Mouse (Mus musculus) forebrain, postnatal 0 days (tissue): ENCODE data around the gene Hmg20a. TPM values are rescaled to one million over a fixed set of nuclear protein-coding genes. Genes with fewer than 3 reads are reported as not detected.
A peak's percentile ranks its signal among the peaks of the same experiment; 100 is the strongest.
"Not testable (repeated sequence)": the region's sequence is repeated elsewhere in the genome, so short reads cannot be mapped to it uniquely, and the experiment has no call there.

Source experiments
- ATAC-seq: fragments of 200-750 bp; cut with Nextera tagmentation; 2 replicates; pipeline ENCODE4 v1.8.0; 2017; ENCODE audit warnings: mild to moderate bottlenecking, moderate library complexity
- DNase-seq: peaks from one replicate; pipeline ENCODE4 v3.0.0-alpha.2; 2015
- H3K27ac ChIP-seq: fragments of 300-500 bp; sonication (generic); 2 replicates; pipeline ENCODE4 v1.5.1; 2014; ENCODE audit warnings: low read depth, mild to moderate bottlenecking, antibody characterized with exemption, low read length, moderate library complexity, mixed read lengths
- H3K27me3 ChIP-seq: fragments of 300-500 bp; sonication (generic); 2 replicates; pipeline ENCODE4 v1.6.1; 2014; ENCODE audit warnings: mild to moderate bottlenecking, low read length, mixed read lengths; ENCODE audit not compliant: insufficient read depth
- H3K36me3 ChIP-seq: fragments of 300-500 bp; sonication (generic); 2 replicates; pipeline ENCODE4 v1.6.1; 2014; ENCODE audit warnings: mild to moderate bottlenecking, moderate library complexity; ENCODE audit not compliant: insufficient read depth
- H3K4me1 ChIP-seq: fragments of 300-500 bp; sonication (generic); 2 replicates; pipeline ENCODE4 v1.6.1; 2014; ENCODE audit warnings: antibody characterized with exemption; ENCODE audit not compliant: insufficient read depth
- H3K4me2 ChIP-seq: fragments of 300-500 bp; sonication (generic); 2 replicates; pipeline ENCODE4 v1.6.1; 2014; ENCODE audit warnings: low read depth, mild to moderate bottlenecking, moderate library complexity
- H3K4me3 ChIP-seq: fragments of 300-500 bp; sonication (generic); 2 replicates; pipeline ENCODE4 v1.5.1; 2014; ENCODE audit warnings: low read depth, low read length, mixed read lengths
- H3K9ac ChIP-seq: fragments of 300-500 bp; sonication (generic); 2 replicates; pipeline ENCODE4 v1.6.1; 2014; ENCODE audit warnings: mild to moderate bottlenecking
- H3K9me3 ChIP-seq: fragments of 300-500 bp; sonication (generic); 2 replicates; pipeline ENCODE4 v1.6.1; 2016; ENCODE audit warnings: low read length
- CTCF ChIP-seq: sonication (generic); IDR thresholded peaks from 2 replicates; pipeline ENCODE4 v1.5.1; 2016; ENCODE audit warnings: antibody characterized with exemption, control low read depth, low read depth
- WGBS: fragments of 180-500 bp; shearing (Covaris S2); extraction: QIAGEN DNeasy Blood & Tissue Kit; methylation state at CpG from one replicate; pipeline ENCODE4 v1.1.7; 2014; 5-methylcytosine and 5-hydroxymethylcytosine counted together
- polyA plus RNA-seq: library from polyadenylated mRNA; unstranded; fragments of >200 nt; fragmentation: Nextera tagmentation; extraction: Ambion mirVana; gene quantifications from 2 replicates; pipeline ENCODE4 v1.2.1, GENCODE M21; 2015
- total RNA-seq: library from RNA; depleted of rRNA; stranded (reverse); fragments of >200 nt; gene quantifications from 2 replicates; pipeline ENCODE4 v1.2.3, GENCODE M21; 2014

Hmg20a gene
- total and polyA plus RNA-seq, 2 experiments from 2014 or later, result 64.7 to 74.1 TPM

GRCm38 (mm10) chr9:56418738-56419239 lies 380 bp downstream of the Hmg20a start:
- H3K27ac ChIP-seq, result peak overlapping the region; percentile 98
- peaks cover 8% of the 10 kb centered on the region for H3K4me1 ChIP-seq
- H3K27me3 ChIP-seq, result no peaks in the 10 kb centered on the region
- H3K9ac ChIP-seq, result peak overlapping the region; percentile 84
- 0% methylated on average over 11 of the region's 11 CpGs for WGBS
- H3K4me2 ChIP-seq, result peak overlapping the region; percentile 78
- H3K4me3 ChIP-seq, result peak overlapping the region; percentile 70
- H3K9me3 ChIP-seq, result no peaks in the 10 kb centered on the region
- peak; percentile 26; the same call in 1 of the 2 replicates for TF ChIP-seq CTCF
- peak; percentile 92 for DNase-seq
- H3K36me3 ChIP-seq, result no peaks in the 10 kb centered on the region
- peak; percentile 54 for ATAC-seq

- ATAC-seq (no peak), DNase-seq (no peak)
- no peaks in the 10 kb centered on the region for H3K36me3 ChIP-seq
- H3K27ac ChIP-seq, result no peak overlapping the region
- no peak for TF ChIP-seq CTCF
- 98% methylated on average over 1 of the region's 1 CpGs for whole genome bisulfite sequencing
- no peaks in the 10 kb centered on the region for H3K27me3 ChIP-seq
- no peak overlapping the region for H3K4me3 ChIP-seq
- no peak overlapping the region for H3K4me2 ChIP-seq
- peaks cover 8% of the 10 kb centered on the region for H3K4me1 ChIP-seq
- no peaks in the 10 kb centered on the region for H3K9me3 ChIP-seq
- no peak overlapping the region for H3K9ac ChIP-seq
These were observed 1.8 kb downstream of the Hmg20a start for GRCm38 (mm10) chr9:56420236-56420635.

- peaks cover 8% of the 10 kb centered on the region for H3K4me1 ChIP-seq
- no peak for TF ChIP-seq CTCF
- no peaks in the 10 kb centered on the region for H3K27me3 ChIP-seq
- no peaks in the 10 kb centered on the region for H3K36me3 ChIP-seq
- H3K27ac ChIP-seq, result no peak overlapping the region
- DNase-seq, result no peak
- 84% methylated on average over 9 of the region's 9 CpGs for WGBS
- no peak for ATAC-seq
- no peak overlapping the region for H3K4me3 ChIP-seq
- H3K9ac ChIP-seq, result no peak overlapping the region
- no peaks in the 10 kb centered on the region for H3K9me3 ChIP-seq
- H3K4me2 ChIP-seq, result no peak overlapping the region
These were observed 2.6 kb downstream of the Hmg20a start for GRCm38 (mm10) chr9:56420892-56421601.

GRCm38 (mm10) chr9:56421991-56422390 lies 3.6 kb downstream of the Hmg20a start:
- 85% methylated on average over 5 of the region's 5 CpGs for WGBS
- no peak for DNase-seq
- H3K4me2 ChIP-seq, result no peak overlapping the region
- peaks cover 8% of the 10 kb centered on the region for H3K4me1 ChIP-seq
- TF ChIP-seq CTCF, result no peak
- no peak overlapping the region for H3K27ac ChIP-seq
- ATAC-seq, result no peak
- no peaks in the 10 kb centered on the region for H3K36me3 ChIP-seq
- H3K9ac ChIP-seq, result no peak overlapping the region
- no peaks in the 10 kb centered on the region for H3K9me3 ChIP-seq
- H3K4me3 ChIP-seq, result no peak overlapping the region
- H3K27me3 ChIP-seq, result no peaks in the 10 kb centered on the region

- 89% methylated on average over 4 of the region's 4 CpGs for WGBS
- Histone ChIP-seq H3K27me3 (no peaks in the 10 kb centered on the region), H3K27ac (no peak overlapping the region), H3K4me3 (no peak overlapping the region), H3K4me1 (peaks cover 5% of the 10 kb centered on the region), H3K9ac (no peak overlapping the region), H3K9me3 (no peaks in the 10 kb centered on the region), H3K4me2 (no peak overlapping the region), H3K36me3 (no peaks in the 10 kb centered on the region)
- no peak for DNase-seq
- TF ChIP-seq CTCF, result no peak
- ATAC-seq, result no peak
These were observed 6.5 kb downstream of the Hmg20a start for GRCm38 (mm10) chr9:56424861-56425260.

- no peak overlapping the region for H3K9ac ChIP-seq
- no peak overlapping the region for H3K4me3 ChIP-seq
- no peak overlapping the region for H3K4me2 ChIP-seq
- no peaks in the 10 kb centered on the region for H3K9me3 ChIP-seq
- peak; percentile 53 for DNase-seq
- H3K36me3 ChIP-seq, result no peaks in the 10 kb centered on the region
- ATAC-seq, result peak; percentile 71
- peak overlapping the region; percentile 41 for H3K27ac ChIP-seq
- no peaks in the 10 kb centered on the region for H3K27me3 ChIP-seq
- H3K4me1 ChIP-seq, result no peaks in the 10 kb centered on the region
- no peak for TF ChIP-seq CTCF
- 60% methylated on average over 5 of the region's 5 CpGs for WGBS
These were observed 17.6 kb downstream of the Hmg20a start for GRCm38 (mm10) chr9:56435821-56436526.

- not testable (repeated sequence) for H3K9ac ChIP-seq, H3K27me3 ChIP-seq, H3K4me2 ChIP-seq, H3K36me3 ChIP-seq, ATAC-seq, H3K4me1 ChIP-seq, H3K9me3 ChIP-seq, H3K27ac ChIP-seq, H3K4me3 ChIP-seq, DNase-seq
- 88% methylated on average over 22 of the region's 29 CpGs for WGBS
These were observed 19.0 kb downstream of the Hmg20a start for GRCm38 (mm10) chr9:56437300-56437892.
